Mouse (Mus musculus): Measurements from ENCODE around the gene Olfr351. TPM values are rescaled to one million over a fixed set of nuclear protein-coding genes. Genes with fewer than 3 reads are reported as not detected.

Gene Olfr351
- not detected in 2 replicates for polyA plus RNA-seq (2012; rRNA removed; ENCODE audit: low replicate concordance)

DNA sequence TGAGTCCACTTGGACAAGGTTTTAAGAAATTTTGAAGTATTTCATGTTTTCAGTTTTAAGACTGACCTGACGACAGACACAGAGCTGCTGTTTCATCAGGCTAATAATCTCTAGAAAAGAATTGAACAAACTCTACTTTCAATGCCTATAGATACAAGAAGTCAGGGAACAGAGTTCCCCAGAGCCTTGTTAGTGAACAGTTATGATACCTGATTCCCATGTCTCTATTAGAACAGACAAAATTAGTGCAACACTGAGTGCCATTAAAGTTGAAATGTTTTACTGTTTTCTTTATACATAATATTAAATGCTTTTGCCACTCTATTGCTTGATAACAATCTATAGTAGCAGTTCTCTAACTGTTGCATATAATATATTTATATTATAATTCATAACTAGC, at the start of gene Olfr351:
Gene Olfr351 (minus strand): TSS at position 101 of the 400 bp plus-strand sequence.

DNA sequence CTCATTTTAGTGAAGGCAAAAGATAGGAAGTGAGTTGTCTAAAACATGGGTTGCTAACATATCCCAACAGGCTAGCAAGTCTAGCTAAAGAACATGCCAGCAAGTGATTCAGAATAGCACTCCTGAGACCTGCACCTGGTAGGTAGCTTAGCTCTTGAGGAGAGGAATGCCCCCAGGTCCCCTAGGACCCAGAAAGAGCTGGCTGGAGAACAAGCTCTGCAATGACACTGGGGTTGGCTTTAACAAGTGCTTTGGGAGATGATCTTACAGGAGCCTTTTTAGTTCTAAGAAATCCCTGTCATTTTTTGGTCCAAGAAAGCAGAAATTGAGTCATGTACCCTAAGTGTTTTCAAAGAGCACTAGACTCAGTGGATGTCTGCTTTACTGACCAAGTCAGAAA, 42.9 kb upstream of the Olfr351 start, which contains the start of gene Olfr354:
Gene Olfr354 (plus strand): TSS at position 301 of the 400 bp plus-strand sequence.

DNA sequence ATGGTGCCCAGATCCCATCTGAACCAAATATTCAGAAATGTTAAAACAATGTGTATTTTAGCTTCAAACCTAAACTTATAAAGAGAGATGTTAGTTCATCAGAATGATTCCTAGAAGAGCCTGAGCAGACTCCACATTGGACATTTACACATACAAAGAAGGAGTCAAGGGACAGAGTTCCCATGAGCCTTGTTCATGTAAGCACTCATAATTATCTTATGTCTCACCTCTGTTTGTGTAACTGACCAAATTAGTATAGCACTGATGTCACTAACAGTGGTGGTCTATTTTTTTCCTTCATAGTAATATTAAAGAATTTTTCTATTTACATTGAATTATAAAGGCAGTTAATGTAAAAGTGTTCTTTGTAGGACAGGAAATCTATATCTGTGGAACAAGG, 30.4 kb upstream of the Olfr351 start, which contains the start of gene Olfr353:
Gene Olfr353 (minus strand): TSS at position 101 of the 400 bp plus-strand sequence.

DNA sequence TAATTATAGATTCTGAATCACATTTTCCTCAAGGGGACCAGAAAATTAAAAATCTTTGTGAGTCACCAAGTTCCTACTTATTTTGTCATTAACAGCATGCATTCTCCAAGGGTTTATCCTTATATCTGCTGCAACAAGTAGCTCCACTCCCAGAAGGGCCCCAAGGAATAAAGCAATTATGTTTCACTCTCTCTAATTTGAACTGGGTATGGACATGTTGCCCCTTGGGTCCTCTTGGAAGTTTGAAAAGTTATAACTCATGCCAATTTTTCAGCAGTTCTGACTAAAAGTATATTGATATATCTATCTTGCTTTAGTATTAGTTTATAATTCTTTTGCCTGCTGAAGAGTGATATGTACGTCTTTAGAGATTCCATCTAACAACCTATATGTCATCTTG, 5.7 kb upstream of the Olfr351 start, which contains the start of gene Olfr352:
Gene Olfr352 (plus strand): TSS at position 301 of the 400 bp plus-strand sequence.

DNA sequence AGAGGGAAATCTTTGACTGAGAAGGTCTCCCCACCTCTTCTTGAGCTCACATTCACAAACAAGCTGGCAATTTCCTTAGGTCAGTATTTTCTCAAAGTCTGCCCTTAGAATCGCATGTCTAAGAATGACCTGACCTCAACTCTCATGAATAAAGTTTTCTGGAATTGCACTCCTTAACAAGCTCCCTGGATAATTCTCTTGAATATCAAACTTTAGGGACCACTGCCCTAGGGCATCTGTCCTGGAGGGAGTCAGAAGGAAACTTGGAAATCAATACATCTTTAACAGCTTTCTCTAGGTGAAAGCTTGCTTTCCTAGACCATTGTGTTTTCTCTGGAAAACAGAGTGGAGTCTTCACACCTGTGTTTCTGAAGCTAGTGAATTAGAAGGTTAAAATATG, 16.4 kb downstream of the Olfr351 start, which contains the start of gene Olfr350:
Gene Olfr350 (plus strand): TSS at position 301 of the 400 bp plus-strand sequence.

DNA sequence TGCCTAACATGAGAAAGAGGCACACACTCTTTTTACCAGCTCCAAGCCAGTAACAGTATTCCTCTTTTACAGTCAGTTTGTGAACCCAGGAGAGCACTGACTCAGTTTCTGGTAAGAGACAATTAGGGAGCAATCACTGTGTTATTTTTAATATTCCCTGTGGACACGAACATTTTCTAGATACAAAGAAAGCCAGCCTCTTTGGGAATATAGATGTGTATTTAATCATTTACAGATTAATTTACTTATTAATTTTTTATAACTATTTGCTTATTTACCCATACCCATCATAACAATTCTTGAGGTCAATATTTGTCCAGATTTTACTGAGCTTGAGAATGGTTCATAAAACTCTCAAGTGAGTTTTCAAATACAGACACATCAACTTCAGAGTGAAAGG, 45.5 kb downstream of the Olfr351 start, which contains the start of gene Olfr3:
Gene Olfr3 (minus strand): TSS at position 101 of the 400 bp plus-strand sequence.

Other genes with a start within 250 kb of the Olfr351 start
- not detected in 2 replicates for gene Olfr345, start 222.6 kb downstream of the Olfr351 start, polyA plus RNA-seq (2012; rRNA removed; ENCODE audit: low replicate concordance)
- gene Olfr346, start 176.9 kb downstream of the Olfr351 start, polyA plus RNA-seq (2012; rRNA removed; ENCODE audit: low replicate concordance), result not detected in 2 replicates
- gene Olfr347, start 130.8 kb downstream of the Olfr351 start, polyA plus RNA-seq (2012; rRNA removed; ENCODE audit: low replicate concordance), result not detected in 2 replicates
- gene Olfr348, start 78.4 kb downstream of the Olfr351 start, polyA plus RNA-seq (2012; rRNA removed; ENCODE audit: low replicate concordance), result not detected in 2 replicates
- not detected in 2 replicates for gene Olfr50, start 72.1 kb downstream of the Olfr351 start, polyA plus RNA-seq (2012; rRNA removed; ENCODE audit: low replicate concordance)
- gene Olfr3, start 45.6 kb downstream of the Olfr351 start, polyA plus RNA-seq (2012; rRNA removed; ENCODE audit: low replicate concordance), result not detected in 2 replicates
- gene Olfr350, start 16.4 kb downstream of the Olfr351 start, polyA plus RNA-seq (2012; rRNA removed; ENCODE audit: low replicate concordance), result not detected in 2 replicates
- gene Olfr352, start 5.8 kb upstream of the Olfr351 start, polyA plus RNA-seq (2012; rRNA removed; ENCODE audit: low replicate concordance), result not detected in 2 replicates
- gene Olfr353, start 30.3 kb upstream of the Olfr351 start, polyA plus RNA-seq (2012; rRNA removed; ENCODE audit: low replicate concordance), result not detected in 2 replicates
- not detected in 2 replicates for gene Olfr354, start 43.0 kb upstream of the Olfr351 start, polyA plus RNA-seq (2012; rRNA removed; ENCODE audit: low replicate concordance)
- not detected in 2 replicates for gene Olfr355, start 66.2 kb upstream of the Olfr351 start, polyA plus RNA-seq (2012; rRNA removed; ENCODE audit: low replicate concordance)
- not detected in 2 replicates for gene Olfr356, start 74.5 kb upstream of the Olfr351 start, polyA plus RNA-seq (2012; rRNA removed; ENCODE audit: low replicate concordance)
- not detected in 2 replicates for gene Olfr357, start 131.2 kb upstream of the Olfr351 start, polyA plus RNA-seq (2012; rRNA removed; ENCODE audit: low replicate concordance)
- not detected in 2 replicates for gene Olfr358, start 146.7 kb upstream of the Olfr351 start, polyA plus RNA-seq (2012; rRNA removed; ENCODE audit: low replicate concordance)
- not detected in 2 replicates for gene Olfr360, start 203.1 kb upstream of the Olfr351 start, polyA plus RNA-seq (2012; rRNA removed; ENCODE audit: low replicate concordance)
- not detected in 2 replicates for gene Olfr361, start 226.6 kb upstream of the Olfr351 start, polyA plus RNA-seq (2012; rRNA removed; ENCODE audit: low replicate concordance)

Data from mammary gland, adult 2 months (tissue).